Mouse (Mus musculus): ENCODE measurements around the gene Syndig1l. TPM values are rescaled to one million over a fixed set of nuclear protein-coding genes. Genes with fewer than 3 reads are reported as not detected.

Syndig1l gene
- polyA plus RNA-seq (2016; fragmentation: Nextera tagmentation; extraction: Ambion mirVana) = 0.05 and 0.15 TPM in 2 replicates

- Histone ChIP-seq H3K27ac (0 out of 2 replicates have a peak within 1 kb of the TSS, but pooled peaks have one; percentile 3), H3K4me3 (peak within 1 kb of the TSS; percentile 67), H3K4me1 (peaks cover 10% of the 10 kb centered on the region), H3K27me3 (ENCODE audit: insufficient read depth, poor library complexity, severe bottlenecking) (peaks cover 80% of the 10 kb centered on the region), H3K9me3 (no peaks in the 10 kb centered on the region), H3K36me3 (no peaks in the 10 kb centered on the region)
- under 1% methylated on average over 78 of the region's 79 CpGs for WGBS
- peak; percentile 80 for DNase-seq (ENCODE audit: low spot score)
Measured at GRCm38 (mm10) chr12:84698319-84699081, at the start of gene Syndig1l. TSS of gene Syndig1l (minus strand) at chr12:84698831.

GRCm38 (mm10) chr12:84748134-84748533 is 49.5 kb upstream of the Syndig1l start:
- no peaks in the 10 kb centered on the region for H3K9me3 ChIP-seq
- H3K27ac ChIP-seq = no peak overlapping the region
- no peak for DNase-seq (ENCODE audit: low spot score)
- H3K4me1 ChIP-seq = peaks cover 7% of the 10 kb centered on the region
- 67% methylated on average over 3 of the region's 3 CpGs for WGBS
- no peaks in the 10 kb centered on the region for H3K36me3 ChIP-seq
- H3K4me3 ChIP-seq = no peak overlapping the region
- no peaks in the 10 kb centered on the region for H3K27me3 ChIP-seq (ENCODE audit: insufficient read depth, poor library complexity, severe bottlenecking)

- Histone ChIP-seq H3K36me3 (no peaks in the 10 kb centered on the region), H3K27ac (no peak overlapping the region), H3K4me3 (no peak overlapping the region), H3K9me3 (no peaks in the 10 kb centered on the region), H3K27me3 (ENCODE audit: insufficient read depth, poor library complexity, severe bottlenecking) (no peaks in the 10 kb centered on the region), H3K4me1 (peaks cover 7% of the 10 kb centered on the region)
- 37% methylated on average over 4 of the region's 4 CpGs for WGBS
- DNase-seq (ENCODE audit: low spot score) = no peak
Measured at GRCm38 (mm10) chr12:84745700-84746099, 47.1 kb upstream of the Syndig1l start.

- Histone ChIP-seq H3K4me3 (no peak overlapping the region), H3K9me3 (no peaks in the 10 kb centered on the region), H3K36me3 (no peaks in the 10 kb centered on the region), H3K27ac (no peak overlapping the region), H3K27me3 (ENCODE audit: insufficient read depth, poor library complexity, severe bottlenecking) (no peaks in the 10 kb centered on the region), H3K4me1 (peaks cover 7% of the 10 kb centered on the region)
- WGBS = 77% methylated on average over 10 of the region's 10 CpGs
- DNase-seq (ENCODE audit: low spot score) = no peak
Measured at GRCm38 (mm10) chr12:84743496-84743895, 44.9 kb upstream of the Syndig1l start.

GRCm38 (mm10) chr12:84733366-84733765 is 34.7 kb upstream of the Syndig1l start:
- H3K9me3 ChIP-seq = no peaks in the 10 kb centered on the region
- H3K4me1 ChIP-seq = peaks cover 16% of the 10 kb centered on the region
- WGBS = 51% methylated on average over 13 of the region's 13 CpGs
- no peak overlapping the region; the same call in 1 of the 2 replicates for H3K4me3 ChIP-seq
- H3K27ac ChIP-seq = no peak overlapping the region
- H3K27me3 ChIP-seq (ENCODE audit: insufficient read depth, poor library complexity, severe bottlenecking) = no peaks in the 10 kb centered on the region
- DNase-seq (ENCODE audit: low spot score) = no peak
- no peaks in the 10 kb centered on the region for H3K36me3 ChIP-seq

GRCm38 (mm10) chr12:84728421-84728820 is 29.8 kb upstream of the Syndig1l start:
- no peak for DNase-seq (ENCODE audit: low spot score)
- no peaks in the 10 kb centered on the region for H3K36me3 ChIP-seq
- WGBS = 87% methylated on average over 10 of the region's 10 CpGs
- H3K27ac ChIP-seq = no peak overlapping the region
- no peaks in the 10 kb centered on the region for H3K9me3 ChIP-seq
- no peaks in the 10 kb centered on the region for H3K27me3 ChIP-seq (ENCODE audit: insufficient read depth, poor library complexity, severe bottlenecking)
- no peak overlapping the region for H3K4me3 ChIP-seq
- peaks cover 19% of the 10 kb centered on the region for H3K4me1 ChIP-seq

- no peak for DNase-seq (ENCODE audit: low spot score)
- peaks cover 10% of the 10 kb centered on the region; the same call in 1 of the 2 replicates for H3K4me1 ChIP-seq
- no peaks in the 10 kb centered on the region for H3K9me3 ChIP-seq
- no peak overlapping the region for H3K27ac ChIP-seq
- 76% methylated on average over 5 of the region's 5 CpGs for WGBS
- no peaks in the 10 kb centered on the region for H3K27me3 ChIP-seq (ENCODE audit: insufficient read depth, poor library complexity, severe bottlenecking)
- no peak overlapping the region for H3K4me3 ChIP-seq
- no peaks in the 10 kb centered on the region for H3K36me3 ChIP-seq
Measured at GRCm38 (mm10) chr12:84727434-84727833, 28.8 kb upstream of the Syndig1l start.

GRCm38 (mm10) chr12:84726986-84727385 is 28.4 kb upstream of the Syndig1l start:
- peaks cover 10% of the 10 kb centered on the region; the same call in 1 of the 2 replicates for H3K4me1 ChIP-seq
- H3K27me3 ChIP-seq (ENCODE audit: insufficient read depth, poor library complexity, severe bottlenecking) = no peaks in the 10 kb centered on the region
- H3K36me3 ChIP-seq = no peaks in the 10 kb centered on the region
- no peak overlapping the region for H3K27ac ChIP-seq
- 51% methylated on average over 4 of the region's 4 CpGs for WGBS
- H3K4me3 ChIP-seq = no peak overlapping the region
- no peak for DNase-seq (ENCODE audit: low spot score)
- no peaks in the 10 kb centered on the region for H3K9me3 ChIP-seq

GRCm38 (mm10) chr12:84726391-84726790 is 27.8 kb upstream of the Syndig1l start:
- Histone ChIP-seq H3K27me3 (ENCODE audit: insufficient read depth, poor library complexity, severe bottlenecking) (no peaks in the 10 kb centered on the region), H3K27ac (no peak overlapping the region), H3K4me3 (no peak overlapping the region), H3K9me3 (no peaks in the 10 kb centered on the region), H3K36me3 (no peaks in the 10 kb centered on the region), H3K4me1 (peaks cover 10% of the 10 kb centered on the region; the same call in 1 of the 2 replicates)
- 78% methylated on average over 4 of the region's 4 CpGs for WGBS
- no peak for DNase-seq (ENCODE audit: low spot score)

GRCm38 (mm10) chr12:84718462-84719244 is 20.0 kb upstream of the Syndig1l start:
- no peaks in the 10 kb centered on the region for H3K9me3 ChIP-seq
- WGBS = 87% methylated on average over 9 of the region's 9 CpGs
- H3K4me3 ChIP-seq = no peak overlapping the region
- DNase-seq (ENCODE audit: low spot score) = no peak
- peaks cover 7% of the 10 kb centered on the region for H3K4me1 ChIP-seq
- H3K27ac ChIP-seq = no peak overlapping the region
- no peaks in the 10 kb centered on the region for H3K27me3 ChIP-seq (ENCODE audit: insufficient read depth, poor library complexity, severe bottlenecking)
- no peaks in the 10 kb centered on the region for H3K36me3 ChIP-seq

GRCm38 (mm10) chr12:84714578-84714977 is 15.9 kb upstream of the Syndig1l start:
- no peaks in the 10 kb centered on the region for H3K27me3 ChIP-seq (ENCODE audit: insufficient read depth, poor library complexity, severe bottlenecking)

GRCm38 (mm10) chr12:84709842-84710439 is 11.3 kb upstream of the Syndig1l start:
- WGBS = 14% methylated on average over 14 of the region's 14 CpGs
- no peak overlapping the region for H3K27ac ChIP-seq
- H3K4me3 ChIP-seq = no peak overlapping the region
- peaks cover 8% of the 10 kb centered on the region; the same call in 1 of the 2 replicates for H3K4me1 ChIP-seq
- H3K27me3 ChIP-seq (ENCODE audit: insufficient read depth, poor library complexity, severe bottlenecking) = no peaks in the 10 kb centered on the region
- no peaks in the 10 kb centered on the region for H3K9me3 ChIP-seq
- no peak for DNase-seq (ENCODE audit: low spot score)
- H3K36me3 ChIP-seq = no peaks in the 10 kb centered on the region

More at GRCm38 (mm10) chr12:84714578-84714977, 15.9 kb upstream of the Syndig1l start:
- DNase-seq (ENCODE audit: low spot score) = no peak
- 82% methylated on average over 6 of the region's 6 CpGs for WGBS
- H3K9me3 ChIP-seq = no peaks in the 10 kb centered on the region
- peaks cover 12% of the 10 kb centered on the region for H3K4me1 ChIP-seq
- H3K27ac ChIP-seq = no peak overlapping the region
- H3K36me3 ChIP-seq = no peaks in the 10 kb centered on the region
- no peak overlapping the region for H3K4me3 ChIP-seq

All from heart, embryonic 10.5 days (tissue).